Mouse (Mus musculus) spleen, embryonic (tissue): ENCODE results near the gene Lipc.

Source experiments
- CTCF ChIA-PET: fragments of 350-600 bp; sonication (Branson Sonifier 250); formaldehyde crosslinking; loops from one replicate; lab custom pipeline; 2022; lab: Charles Lee

Lipc gene

DNA sequence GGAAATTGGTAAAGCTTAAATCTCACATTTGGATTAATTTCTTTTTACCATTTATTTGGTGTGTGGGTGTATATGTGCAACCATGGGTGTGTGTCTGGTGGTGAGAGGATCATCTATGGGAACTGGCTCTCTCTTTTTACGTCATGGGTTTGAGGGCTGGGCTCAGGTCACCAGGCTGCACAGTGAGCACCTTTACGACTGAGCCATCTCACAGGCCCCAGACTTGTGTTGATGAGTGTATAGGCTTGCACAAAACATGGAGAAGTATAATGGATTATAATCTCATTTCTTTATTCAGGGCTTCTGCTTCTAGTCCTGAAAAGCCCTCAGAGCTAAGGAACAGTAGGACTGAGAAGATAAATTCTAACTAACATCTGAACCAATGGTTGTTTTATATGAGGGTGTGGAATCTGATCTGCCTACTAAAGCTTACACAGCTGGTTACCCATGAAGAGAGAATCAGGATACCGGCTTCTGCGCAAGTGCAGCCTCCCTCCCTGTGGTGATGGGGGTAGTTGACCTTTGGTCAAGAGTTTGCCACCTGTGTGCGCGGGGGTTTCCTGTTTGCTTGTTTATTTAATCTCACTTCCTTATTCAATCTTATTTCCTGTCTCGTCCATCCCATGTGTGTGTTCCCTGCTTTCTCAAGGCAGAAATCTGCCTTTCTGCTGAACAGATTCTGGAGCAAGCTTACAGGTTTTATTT, 122.1 kb downstream of the Lipc start:
- CTCF ChIA-PET = interaction anchor here (0.7 kb wide), 1 partner anchor 759 kb away, joined by 3 read pairs; no protein-coding TSS in a partner anchor

DNA sequence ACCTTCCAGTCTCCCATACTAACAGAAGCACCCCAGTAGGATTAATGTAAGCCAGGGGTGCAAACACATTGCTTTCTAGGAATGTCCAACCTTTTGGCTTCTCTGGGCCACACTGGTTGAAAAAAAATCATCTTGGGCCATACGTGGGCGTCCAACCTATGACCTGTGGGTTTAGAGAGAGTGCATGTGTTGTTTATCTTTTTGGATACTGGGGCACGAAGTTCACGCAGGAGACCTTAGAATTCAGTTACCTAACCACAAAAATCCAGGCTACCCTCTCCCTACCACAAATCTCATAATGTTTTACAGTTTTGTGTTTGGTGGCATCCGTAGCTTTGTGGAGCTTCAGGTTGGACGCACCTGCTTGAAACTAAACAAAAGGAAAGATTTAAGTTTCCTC, 124.1 kb downstream of the Lipc start:
- CTCF ChIA-PET = no interaction called here

DNA sequence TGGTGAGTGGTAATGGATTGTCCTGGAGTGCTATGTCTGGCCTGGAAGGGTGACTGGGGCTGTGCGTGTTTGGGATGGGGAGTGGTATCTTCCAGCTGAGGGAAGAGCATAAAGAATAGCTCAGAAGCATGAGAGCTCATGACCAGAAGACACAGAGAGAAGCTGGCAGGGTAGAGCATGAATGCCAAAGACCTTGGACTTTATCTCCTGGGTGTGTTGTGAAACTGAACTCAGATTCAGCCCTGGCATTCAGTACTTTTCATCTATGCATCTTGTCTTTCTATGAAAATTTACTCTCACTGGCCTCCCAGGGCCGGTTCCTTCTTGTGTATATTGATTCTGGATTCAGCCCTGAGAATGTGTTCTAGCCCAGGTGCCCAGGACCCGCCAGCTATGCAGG, 127.9 kb downstream of the Lipc start:
- CTCF ChIA-PET = no interaction called here

DNA sequence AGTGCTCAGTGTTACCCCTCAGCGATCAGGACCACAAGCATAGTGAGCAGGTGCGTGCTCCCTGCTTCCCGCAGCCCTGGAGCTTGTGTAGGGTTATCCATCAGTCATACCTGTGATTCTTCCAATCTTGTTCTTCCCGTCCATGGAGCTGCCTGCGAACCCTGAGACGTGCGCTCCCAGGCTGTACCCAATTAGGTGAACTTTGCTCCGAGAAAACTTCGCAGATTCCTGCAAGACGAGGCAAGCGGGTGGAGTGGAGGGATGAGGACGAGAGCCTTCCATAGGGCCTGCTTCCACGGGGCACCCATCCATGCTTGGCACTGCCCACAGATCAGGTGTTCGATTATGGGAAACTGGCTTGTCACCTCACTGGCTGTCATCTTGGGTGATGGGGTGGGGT, 133.3 kb downstream of the Lipc start:
- CTCF ChIA-PET = interaction anchor here (0.6 kb wide), 1 partner anchor 136 kb away, joined by 6 read pairs; no protein-coding TSS in a partner anchor

DNA sequence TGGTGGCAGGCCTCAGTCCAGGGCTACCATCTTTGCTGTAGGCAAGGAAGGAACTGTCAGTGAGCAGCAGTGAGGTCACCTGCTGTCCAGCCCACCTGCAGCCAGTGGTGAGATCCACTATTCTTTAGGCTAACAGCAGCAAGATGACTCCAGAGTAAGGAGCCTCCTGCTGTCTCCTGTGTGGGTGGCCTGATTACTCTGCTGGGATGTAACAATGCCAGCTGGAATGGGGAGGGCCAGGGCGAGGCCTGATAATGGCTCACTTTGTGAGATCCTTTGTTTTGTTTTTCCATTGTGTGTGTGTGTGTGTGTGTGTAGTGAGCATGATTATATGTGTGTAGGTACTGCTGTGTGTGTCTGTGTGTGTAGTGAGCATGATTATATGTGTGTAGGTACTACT, 134.6 kb downstream of the Lipc start:
- CTCF ChIA-PET = interaction anchor here (0.7 kb wide), 1 partner anchor 29 kb away, joined by 3 read pairs; no protein-coding TSS in a partner anchor

DNA sequence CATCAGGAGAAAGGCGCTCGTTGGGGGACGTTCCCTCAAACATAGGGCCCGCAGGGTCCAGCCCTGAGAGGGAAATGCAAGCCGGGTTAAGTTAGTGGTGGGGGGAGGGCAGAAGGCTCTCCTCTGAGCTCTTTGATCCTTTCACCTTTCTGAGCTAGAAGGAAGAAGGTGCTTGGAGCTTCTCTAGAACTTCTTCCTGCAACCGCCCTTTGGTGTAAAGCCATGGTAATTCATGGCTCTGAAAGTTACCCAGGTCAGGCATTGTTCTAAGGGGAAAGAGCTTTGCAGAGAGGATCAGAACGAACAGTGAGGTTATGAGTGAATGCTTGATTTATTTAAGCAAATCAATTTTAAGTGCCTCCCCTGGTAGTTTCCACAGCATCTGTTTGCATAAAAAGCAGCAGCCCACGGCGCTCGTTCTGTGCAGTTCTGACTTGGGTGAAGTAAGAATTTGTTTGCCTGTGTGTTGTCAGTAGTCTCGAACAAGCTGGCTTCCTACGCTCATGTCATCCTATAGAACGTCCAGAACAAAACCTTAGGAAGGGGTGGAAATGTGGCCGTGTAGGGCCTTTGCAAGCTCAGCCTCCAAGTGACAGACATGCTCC, 135.2 kb downstream of the Lipc start:
- CTCF ChIA-PET = interaction anchor here (0.7 kb wide), 1 partner anchor 29 kb away, joined by 3 read pairs; no protein-coding TSS in a partner anchor

DNA sequence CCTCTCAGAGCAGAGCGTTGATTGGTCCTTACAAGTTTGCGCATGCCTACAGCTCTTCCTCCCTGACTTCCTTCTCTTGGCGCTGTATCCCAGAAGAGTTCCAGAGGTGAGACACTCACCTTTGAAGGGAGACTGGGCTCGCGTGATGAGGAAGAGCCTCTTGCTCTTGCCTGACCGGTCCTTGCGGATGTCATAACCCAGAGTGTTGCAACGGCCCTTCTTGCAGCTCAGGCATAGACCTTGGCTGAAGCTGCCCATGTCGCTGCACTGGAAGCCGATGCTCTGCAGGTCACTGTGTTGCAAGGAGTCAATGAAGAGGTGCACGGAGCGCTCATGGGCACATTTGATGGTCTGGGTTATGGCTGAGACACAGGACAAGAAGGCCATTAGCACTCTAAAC, 139.5 kb downstream of the Lipc start:
- CTCF ChIA-PET = no interaction called here

DNA sequence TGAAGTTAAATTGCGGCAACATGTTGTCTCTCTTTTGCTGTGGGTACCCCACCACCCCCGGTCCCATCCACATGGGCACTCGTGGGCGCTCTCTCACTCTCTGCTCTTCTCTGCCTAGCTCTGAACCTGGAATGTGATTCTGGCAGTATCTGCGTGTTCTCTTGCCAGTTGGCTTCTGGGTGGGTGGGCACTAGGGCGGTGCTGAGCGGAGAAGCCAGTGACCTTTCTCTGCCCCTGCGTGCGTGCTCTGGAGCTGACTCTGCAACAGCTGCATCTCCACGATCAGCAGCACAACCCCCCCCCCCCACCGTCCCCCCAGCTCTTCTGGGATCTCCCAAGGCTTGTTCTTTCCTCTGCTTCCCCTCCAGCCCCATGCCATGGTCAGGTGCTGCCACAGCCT, 144.3 kb downstream of the Lipc start:
- CTCF ChIA-PET = no interaction called here

DNA sequence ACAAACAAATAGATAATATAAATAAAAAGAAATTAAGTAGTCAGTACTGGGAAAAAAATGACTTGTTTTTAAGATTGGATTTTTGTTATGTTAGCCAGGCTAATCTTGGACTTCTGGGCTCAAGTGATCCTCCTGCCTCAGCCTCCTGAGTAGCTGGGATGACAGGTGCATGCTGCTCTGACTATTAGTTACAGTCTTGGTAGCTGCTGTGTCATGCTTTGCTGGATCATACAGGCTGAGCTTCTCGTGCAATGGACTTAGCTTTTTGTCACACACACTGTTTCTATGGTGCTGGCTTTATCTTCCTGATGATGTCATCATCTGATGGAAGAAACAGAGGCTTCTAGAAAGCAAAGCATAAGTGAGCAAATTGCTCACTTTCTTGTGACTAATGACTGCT, 146.0 kb downstream of the Lipc start:
- CTCF ChIA-PET = no interaction called here

DNA sequence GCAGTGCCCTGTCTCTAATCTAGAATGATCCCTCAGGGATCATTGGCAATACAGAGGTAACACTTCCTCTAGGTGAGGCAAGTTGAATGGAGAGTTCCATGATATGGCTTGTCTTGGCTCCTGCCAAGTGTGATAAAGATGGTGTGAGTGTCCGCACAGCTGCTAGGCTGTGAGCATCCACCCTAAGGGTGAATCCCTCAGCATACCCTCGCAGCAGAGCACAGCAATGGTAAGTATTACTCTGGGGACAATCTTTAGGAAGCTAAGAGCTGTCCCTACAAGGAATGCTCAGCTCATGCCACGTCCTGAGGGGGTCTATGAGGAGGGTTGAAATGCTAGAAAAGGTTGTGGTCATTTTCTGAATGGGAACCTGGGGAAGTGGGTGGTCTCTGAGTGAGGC, 149.2 kb downstream of the Lipc start:
- CTCF ChIA-PET = no interaction called here

DNA sequence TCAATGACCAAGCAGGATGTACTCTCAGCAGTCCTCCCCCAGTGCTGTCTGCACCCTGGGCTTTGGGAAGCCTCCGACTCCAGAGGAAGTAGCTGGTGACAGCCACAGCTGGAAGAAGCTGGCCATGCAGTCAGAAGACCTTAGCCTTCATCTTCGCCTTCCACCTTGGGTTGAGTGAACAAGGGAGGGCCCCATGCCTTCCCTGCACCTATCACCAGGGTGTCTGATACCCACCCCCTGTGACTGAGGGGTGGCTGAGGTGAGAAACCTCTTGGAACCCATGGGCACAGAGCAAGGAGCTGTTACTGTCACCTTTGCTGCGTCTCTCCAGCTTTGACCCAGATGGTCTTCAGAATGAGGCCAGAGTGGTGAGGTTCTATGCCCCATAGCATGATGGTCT, 150.3 kb downstream of the Lipc start:
- CTCF ChIA-PET = no interaction called here

DNA sequence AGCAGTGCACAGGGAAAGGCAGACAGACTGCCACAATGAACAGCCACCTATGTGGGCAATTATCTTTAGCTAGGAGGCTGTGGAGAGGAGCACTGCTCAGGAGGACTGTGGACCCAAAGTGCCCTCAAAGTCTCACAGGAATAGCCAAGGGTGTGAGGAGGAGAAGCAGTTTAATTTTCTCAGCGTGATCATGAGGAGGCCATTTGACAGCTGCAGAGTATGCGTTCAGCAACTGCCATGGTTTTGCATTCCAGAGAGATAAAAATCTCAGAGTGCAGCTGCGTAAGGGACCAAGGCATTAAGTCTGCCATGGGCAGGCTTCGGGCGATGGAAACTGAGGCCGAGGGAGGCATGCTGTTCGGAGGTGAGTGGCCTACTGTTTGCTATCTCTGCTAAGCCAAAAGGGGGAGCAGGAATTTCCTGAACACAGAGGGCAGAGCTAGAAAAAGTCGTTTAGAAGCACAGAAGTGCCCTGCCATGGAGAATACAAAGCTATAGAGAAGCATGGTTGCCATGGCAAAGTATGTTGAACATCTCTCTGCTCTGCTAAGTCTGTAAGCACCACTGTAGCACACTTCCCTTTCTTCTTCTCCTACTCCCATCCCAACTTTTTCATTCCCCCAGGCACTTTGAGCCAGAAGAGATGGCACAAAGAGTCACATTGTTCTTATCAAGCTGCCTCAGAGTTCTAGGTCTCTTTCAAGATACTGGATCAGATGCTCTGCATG, 151.3 kb downstream of the Lipc start:
- CTCF ChIA-PET = no interaction called here

DNA sequence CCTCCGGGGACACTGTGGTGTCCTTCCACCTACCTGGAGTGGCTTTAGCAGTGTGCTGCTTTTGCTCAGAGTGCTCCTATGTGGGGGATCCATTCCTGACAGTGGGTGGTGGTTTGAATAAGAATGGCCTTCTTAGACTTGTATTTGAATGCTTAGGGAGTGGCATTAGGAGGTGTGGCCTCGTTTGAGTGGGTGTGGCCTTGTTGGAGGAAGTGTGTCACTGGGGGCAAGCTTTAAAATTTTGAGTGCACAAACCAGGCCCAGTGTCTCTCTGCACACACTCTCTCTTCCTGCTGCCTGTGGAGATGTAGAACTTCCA, 156.6 kb downstream of the Lipc start:
- CTCF ChIA-PET = interaction anchor here (0.9 kb wide), 1 partner anchor 9 kb away, joined by 3 read pairs; no protein-coding TSS in a partner anchor

DNA sequence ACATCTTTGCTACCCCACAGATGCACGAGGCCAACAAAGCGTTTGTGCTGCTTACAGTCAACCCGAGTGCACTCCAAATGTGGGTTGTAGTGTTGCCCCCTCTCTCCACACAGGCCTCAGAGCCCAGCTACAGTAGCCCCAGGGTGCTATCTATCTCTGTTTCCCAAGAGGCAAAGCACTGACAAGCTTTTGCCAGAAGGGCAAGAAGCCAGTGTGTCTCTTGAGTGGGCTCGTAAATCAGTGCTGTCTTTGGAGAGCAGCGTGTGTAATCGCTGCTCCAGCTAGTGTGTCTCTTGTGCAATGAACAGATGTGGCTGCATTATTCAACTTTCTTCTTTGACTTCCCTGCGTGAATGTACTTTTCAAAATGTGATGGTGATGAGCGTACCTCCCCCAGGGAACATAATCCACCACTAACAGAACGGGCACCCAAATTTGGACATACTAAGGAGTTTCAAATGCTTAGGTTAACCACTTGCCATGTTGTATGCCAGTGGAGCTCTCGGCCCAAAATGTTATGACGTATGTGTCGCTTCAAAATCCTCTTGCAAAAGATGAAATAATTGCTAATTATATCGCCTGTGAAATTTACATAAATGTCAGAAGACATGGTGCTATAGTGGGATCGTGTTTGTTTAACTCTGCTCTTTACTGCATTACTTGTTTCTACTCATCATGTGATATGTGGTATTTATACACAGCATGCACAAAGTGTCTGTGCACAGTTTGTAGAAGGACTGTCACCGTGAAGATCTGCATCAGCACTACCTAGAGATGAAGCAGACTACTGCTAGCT, 157.2 kb downstream of the Lipc start:
- CTCF ChIA-PET = interaction anchor here (0.9 kb wide), 1 partner anchor 9 kb away, joined by 3 read pairs; no protein-coding TSS in a partner anchor

DNA sequence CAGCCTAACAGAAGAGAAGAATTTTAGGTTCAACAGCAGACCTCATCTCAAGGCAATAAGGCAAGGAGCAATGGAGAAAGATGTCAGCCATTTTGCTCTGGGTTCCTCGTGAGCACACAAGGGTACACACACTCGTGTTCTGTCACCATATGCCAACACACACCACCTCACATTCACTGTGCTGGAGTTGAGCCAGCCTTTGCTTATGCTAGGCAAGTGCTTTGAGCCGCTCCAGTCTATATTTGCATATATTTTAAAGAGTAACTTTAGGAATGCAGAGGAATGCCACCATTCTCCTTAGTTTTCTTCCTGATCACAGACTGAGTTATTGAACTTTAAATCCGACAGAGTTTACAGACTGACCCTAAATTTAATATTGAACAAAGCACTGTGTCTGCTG, 161.4 kb downstream of the Lipc start:
- CTCF ChIA-PET = interaction anchor here (0.5 kb wide), 1 partner anchor 9 kb away, joined by 3 read pairs; no protein-coding TSS in a partner anchor

DNA sequence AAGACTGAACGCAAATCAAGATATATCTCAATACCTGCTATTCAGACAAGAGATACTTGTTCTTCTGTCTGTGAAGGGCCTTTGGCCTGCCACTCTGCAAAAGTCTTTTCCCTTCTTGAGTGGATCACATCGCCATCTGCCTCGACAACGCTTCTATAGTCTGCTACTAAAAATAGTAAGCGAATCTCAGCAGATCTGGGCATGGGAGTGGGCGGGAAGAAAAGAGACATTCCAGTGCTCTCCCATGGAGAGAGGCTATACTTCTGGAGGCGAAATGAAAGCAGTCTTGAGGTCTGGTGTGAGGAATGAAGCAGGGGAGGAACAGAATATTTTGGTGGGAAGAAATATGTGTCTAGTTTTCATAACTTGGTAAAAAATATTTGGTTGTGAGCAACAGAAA, 163.3 kb downstream of the Lipc start:
- CTCF ChIA-PET = no interaction called here

DNA sequence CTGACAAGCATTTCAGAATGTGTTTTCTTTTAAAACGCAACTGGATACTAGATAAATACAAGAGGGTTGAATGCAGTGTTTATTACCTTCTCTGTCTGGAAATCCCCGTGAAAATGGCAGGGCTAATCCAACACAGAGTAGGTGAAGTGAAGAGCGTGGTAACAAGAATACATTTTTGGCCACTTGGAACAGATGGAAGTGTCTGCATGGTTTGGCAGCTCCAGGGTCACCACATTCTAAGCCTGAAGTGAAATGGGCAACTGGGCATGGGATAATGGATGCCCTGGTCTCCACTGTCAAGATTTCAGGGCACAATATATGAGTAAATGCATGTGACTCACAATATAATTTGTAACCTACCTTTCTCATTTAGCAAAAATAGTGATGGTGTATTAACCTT, 169.8 kb downstream of the Lipc start:
- CTCF ChIA-PET = no interaction called here

DNA sequence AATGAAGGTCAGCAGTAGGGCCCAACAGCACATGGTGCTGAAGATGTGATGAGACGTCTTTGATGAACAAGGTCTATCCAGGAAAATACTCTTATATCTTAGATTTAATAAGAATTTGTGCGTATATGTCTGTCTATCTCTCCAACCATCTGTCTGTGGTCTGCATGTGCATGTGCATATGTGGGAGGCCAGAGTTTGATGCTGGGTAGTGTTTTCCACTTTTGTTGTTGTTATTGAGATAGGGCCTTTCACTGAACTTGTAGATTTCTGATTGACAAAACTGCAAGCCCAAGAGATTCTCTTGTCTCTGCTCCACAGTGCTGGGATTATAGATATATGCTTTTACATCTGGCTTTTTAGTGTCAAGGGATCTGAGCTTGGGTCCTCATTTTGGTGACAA, 176.5 kb downstream of the Lipc start:
- CTCF ChIA-PET = no interaction called here

DNA sequence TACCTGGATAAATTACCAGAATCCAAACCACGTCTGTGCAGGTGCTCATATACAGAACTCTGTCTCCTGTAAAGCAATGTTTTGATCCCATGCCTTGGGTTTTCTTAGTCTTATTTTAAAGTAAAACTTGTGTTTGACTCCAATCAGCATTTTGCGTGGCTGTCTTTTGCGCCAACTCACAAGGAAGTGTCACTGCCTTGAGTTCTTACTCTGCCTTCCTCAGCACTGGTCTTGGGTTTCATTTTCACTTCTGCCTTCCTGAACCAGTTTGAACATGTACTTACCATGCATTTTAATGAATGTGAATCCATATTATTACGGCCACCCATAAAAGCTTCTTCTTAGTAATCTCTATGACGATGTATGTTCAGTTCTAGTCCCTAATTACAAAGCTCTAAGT, 191.1 kb downstream of the Lipc start:
- CTCF ChIA-PET = interaction anchor here (0.6 kb wide), 1 partner anchor 105 kb away, joined by 3 read pairs; no protein-coding TSS in a partner anchor

DNA sequence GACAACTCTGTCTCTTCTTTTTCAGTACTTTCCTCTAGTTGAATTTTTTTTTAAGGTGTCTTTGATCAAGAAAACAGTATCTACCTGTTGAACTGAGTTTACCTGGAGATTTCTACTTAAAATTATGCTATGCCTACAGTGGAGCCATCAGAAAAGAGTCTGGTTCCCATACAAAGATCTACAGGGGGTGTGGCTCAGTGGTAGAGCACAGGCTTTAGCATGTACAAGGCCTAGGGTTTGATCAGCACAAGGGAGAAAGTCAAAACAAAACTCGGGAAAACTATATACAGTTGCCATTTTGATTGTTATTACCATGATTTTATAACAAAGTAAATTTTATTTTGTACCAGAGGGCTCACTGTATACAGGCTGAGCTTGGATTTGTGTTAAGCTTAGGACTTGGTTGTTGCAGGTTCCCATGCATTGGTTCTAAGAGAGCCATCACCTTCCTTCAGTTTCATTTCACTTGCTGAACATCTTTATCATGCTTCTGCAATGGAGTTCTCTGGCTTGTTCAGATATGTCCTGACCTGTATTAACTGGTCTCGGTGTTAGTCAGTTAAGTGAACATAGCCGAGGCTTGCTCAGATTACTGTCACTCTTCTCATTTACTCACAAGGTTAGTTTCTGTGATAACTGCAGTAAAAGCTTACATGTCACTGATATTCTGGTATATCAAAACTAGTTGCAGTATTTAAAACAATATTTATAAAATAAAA, 200.4 kb downstream of the Lipc start:
- CTCF ChIA-PET = interaction anchor here (0.6 kb wide), 1 partner anchor 861 kb away, joined by 4 read pairs; no protein-coding TSS in a partner anchor
